Mouse (Mus musculus) liver, embryonic 14.5 days (tissue): ENCODE results near the gene Pbx4. TPM values are rescaled to one million over a fixed set of nuclear protein-coding genes. Genes with fewer than 3 reads are reported as not detected.

Experiments
- ATAC-seq: fragments of 200-750 bp; cut with Nextera tagmentation; 2 replicates; pipeline ENCODE4 v1.8.0; 2017; ENCODE audit warnings: moderate number of reproducible peaks, mild to moderate bottlenecking, moderate library complexity; ENCODE audit not compliant: insufficient read depth
- DNase-seq, 3 experiments: peaks; one replicate each; pipeline ENCODE4 v3.0.0-alpha.2; 2012 to 2013; ENCODE audit warnings: low read depth in 3 of 3, low spot score in 3 of 3
- H3K27ac ChIP-seq: fragments of 300-500 bp; sonication (generic); 2 replicates; pipeline ENCODE4 v1.5.1; 2014; ENCODE audit warnings: moderate library complexity, mild to moderate bottlenecking, control low read depth, inconsistent platforms
- H3K27me3 ChIP-seq: fragments of 300-500 bp; sonication (generic); 2 replicates; pipeline ENCODE4 v1.6.1; 2014; ENCODE audit warnings: mild to moderate bottlenecking, low read length, moderate library complexity; ENCODE audit not compliant: control insufficient read depth, insufficient read depth
- H3K36me3 ChIP-seq: fragments of 300-500 bp; sonication (generic); replicated peaks from 2 replicates; pipeline ENCODE4 v1.6.1; 2014; ENCODE audit warnings: low read depth; ENCODE audit not compliant: control insufficient read depth, insufficient read depth
- H3K4me1 ChIP-seq, 2 experiments: fragments of 200-500 bp in 1 of 2; fragments of 300-500 bp in 1 of 2; sonication (generic) in 1 of 2; replicated peaks; 2 replicates each; pipeline ENCODE4 v1.6.1; 2012 to 2014; ENCODE audit warnings: antibody characterized with exemption in 1 of 2, inconsistent platforms in 1 of 2, low read length in 1 of 2; ENCODE audit not compliant: control insufficient read depth in 2 of 2, insufficient read depth in 2 of 2
- H3K4me2 ChIP-seq: fragments of 300-500 bp; sonication (generic); 2 replicates; pipeline ENCODE4 v1.6.1; 2014; ENCODE audit warnings: low read depth, mild to moderate bottlenecking, control low read depth, moderate library complexity
- H3K4me3 ChIP-seq, 2 experiments: fragments of 200-500 bp in 1 of 2; fragments of 300-500 bp in 1 of 2; sonication (generic) in 1 of 2; 2 replicates each; pipeline ENCODE4 v1.5.1; 2012 to 2014; ENCODE audit warnings: low read depth in 2 of 2, low read length in 2 of 2, mild to moderate bottlenecking in 2 of 2, control low read depth in 1 of 2, inconsistent platforms in 1 of 2, moderate library complexity in 1 of 2; ENCODE audit not compliant: insufficient read depth in 1 of 2
- H3K9ac ChIP-seq: fragments of 300-500 bp; sonication (generic); replicated peaks from 2 replicates; pipeline ENCODE4 v1.6.1; 2014; ENCODE audit warnings: mild to moderate bottlenecking, control low read depth, moderate library complexity
- H3K9me3 ChIP-seq: fragments of 300-500 bp; sonication (generic); 2 replicates; pipeline ENCODE4 v1.6.1; 2016; ENCODE audit warnings: low read length, mixed read lengths; ENCODE audit not compliant: control insufficient read depth
- CTCF ChIP-seq: IDR thresholded peaks from 2 replicates; pipeline ENCODE4 v1.5.1; 2016; ENCODE audit warnings: antibody characterized with exemption, low read depth, control low read depth
- EP300 ChIP-seq: IDR thresholded peaks from 2 replicates; pipeline ENCODE4 v1.6.1; 2016; ENCODE audit warnings: antibody characterized with exemption, low read depth
- WGBS: fragments of 180-500 bp; shearing (Covaris S2); extraction: QIAGEN DNeasy Blood & Tissue Kit; methylation state at CpG from one replicate; pipeline ENCODE4 v1.1.7; 2014; ENCODE audit not compliant: insufficient replicate concordance; 5-methylcytosine and 5-hydroxymethylcytosine counted together
- polyA plus RNA-seq, 2 experiments: library from polyadenylated mRNA; depleted of rRNA in 1 of 2; stranded (reverse) in 1 of 2; unstranded in 1 of 2; fragments of >200 nt; fragmentation: Nextera tagmentation in 1 of 2; extraction: Ambion mirVana in 1 of 2; gene quantifications; 2 replicates each; pipeline versions ENCODE4 v1.2.1 to v1.2.3; 2012 to 2014

The Pbx4 gene
- polyA plus RNA-seq, 2 experiments = 1.7 to 2.5 TPM

DNA sequence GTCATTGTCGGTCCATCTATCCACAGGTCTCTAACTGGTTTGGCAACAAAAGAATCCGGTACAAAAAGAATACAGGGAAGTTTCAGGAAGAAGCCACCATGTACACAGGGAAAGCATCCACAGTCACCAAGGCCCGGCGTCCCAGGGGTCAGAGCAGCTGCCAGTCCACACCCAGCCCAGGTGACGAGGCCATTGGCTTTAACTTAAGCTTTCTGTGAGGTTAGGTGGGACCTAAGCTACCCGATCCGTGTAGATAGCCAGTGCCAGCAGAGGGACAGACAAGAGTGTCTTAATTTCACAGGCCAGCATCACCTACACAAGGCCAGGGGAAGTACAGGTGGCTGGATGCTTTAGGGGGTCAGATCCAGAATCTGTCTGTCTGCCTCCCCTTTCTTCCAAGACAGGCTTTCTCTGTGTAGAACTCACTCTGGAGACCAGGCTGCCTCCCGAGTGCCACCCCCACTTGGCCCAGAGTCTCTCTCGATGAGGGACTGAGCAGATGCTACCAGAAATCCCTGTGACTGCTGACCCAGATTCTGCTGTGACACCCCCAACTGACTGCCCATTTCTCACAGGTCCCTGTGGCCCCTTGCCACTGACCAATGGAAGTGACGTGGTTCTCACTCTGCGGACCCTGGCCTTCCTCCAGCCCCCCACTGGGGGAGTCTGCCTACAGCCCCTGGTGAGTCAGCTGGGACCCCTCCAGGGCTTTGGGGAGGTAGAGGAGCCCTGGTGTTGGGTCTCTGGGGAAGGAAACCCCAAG, 37.9 kb downstream of the Pbx4 start:
- H3K4me2 ChIP-seq = no peak overlapping the region
- no peak for TF ChIP-seq EP300
- no peak for TF ChIP-seq CTCF
- no peak overlapping the region for H3K4me3 ChIP-seq
- no peak for DNase-seq
- H3K36me3 ChIP-seq = no peaks in the 10 kb centered on the region
- H3K27me3 ChIP-seq = no peaks in the 10 kb centered on the region
- H3K9ac ChIP-seq = no peak overlapping the region
- ATAC-seq = no peak
- no peaks in the 10 kb centered on the region for H3K9me3 ChIP-seq
- H3K4me1 ChIP-seq = no peaks in the 10 kb centered on the region
- WGBS = 72% methylated on average over 11 of the region's 11 CpGs
- no peak overlapping the region for H3K27ac ChIP-seq

DNA sequence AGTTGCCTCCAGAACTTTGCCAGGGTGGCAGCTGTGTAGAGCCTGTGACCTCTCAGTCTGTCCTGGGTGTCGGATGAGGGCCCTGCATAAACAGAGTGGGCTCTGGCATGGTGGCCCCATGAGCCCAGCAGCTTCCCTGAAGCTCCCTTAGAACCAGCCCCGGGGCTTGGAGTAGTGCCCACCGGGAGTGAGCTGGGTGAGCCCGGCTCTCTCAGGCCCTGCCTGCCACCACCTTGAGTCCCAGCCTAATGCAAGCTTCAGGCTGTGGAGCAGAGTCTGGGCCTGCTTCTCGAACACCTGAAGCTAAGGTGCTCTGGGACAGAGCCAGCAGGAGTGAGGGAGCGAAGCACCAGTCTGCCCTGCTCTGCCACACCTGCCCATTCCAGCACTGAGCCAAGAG, 38.6 kb downstream of the Pbx4 start:
- Histone ChIP-seq H3K36me3 (no peaks in the 10 kb centered on the region), H3K27me3 (no peaks in the 10 kb centered on the region), H3K9ac (no peak overlapping the region), H3K27ac (no peak overlapping the region), H3K4me3 (no peak overlapping the region), H3K4me2 (no peak overlapping the region), H3K9me3 (no peaks in the 10 kb centered on the region), H3K4me1 (no peaks in the 10 kb centered on the region)
- DNase-seq (no peak), ATAC-seq (no peak)
- TF ChIP-seq EP300 = no peak
- TF ChIP-seq CTCF = no peak
- 57% methylated on average over 6 of the region's 6 CpGs for WGBS

DNA sequence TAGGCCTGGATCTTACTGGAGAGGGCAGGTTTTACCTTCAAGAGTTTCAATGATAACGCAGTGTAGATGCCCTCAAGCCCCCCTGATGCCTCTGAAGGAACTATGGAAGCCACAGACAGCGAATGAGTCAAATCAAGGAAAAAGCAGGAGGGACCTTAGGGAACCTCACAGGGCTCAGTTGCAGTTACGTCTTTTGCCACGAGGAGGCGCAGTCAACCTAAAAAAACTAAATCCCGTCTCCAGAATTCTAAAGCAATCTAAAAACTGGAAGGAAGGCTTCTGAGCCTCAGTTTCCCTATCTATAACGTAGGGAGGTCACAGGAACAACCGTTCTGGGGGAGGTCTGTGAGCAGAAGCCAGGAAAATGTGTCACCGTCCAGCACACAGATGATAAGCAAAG, 41.9 kb downstream of the Pbx4 start:
- TF ChIP-seq CTCF (peak; percentile 80), EP300 (no peak)
- Histone ChIP-seq H3K4me1 (no peaks in the 10 kb centered on the region), H3K27me3 (peaks cover 1% of the 10 kb centered on the region; the same call in 1 of the 2 replicates), H3K36me3 (no peaks in the 10 kb centered on the region), H3K9me3 (no peaks in the 10 kb centered on the region), H3K4me3 (no peak overlapping the region), H3K9ac (no peak overlapping the region), H3K27ac (no peak overlapping the region), H3K4me2 (no peak overlapping the region)
- DNase-seq (peak in 1 of 3 experiments; percentile 44), ATAC-seq (no peak)
- 12% methylated on average over 9 of the region's 9 CpGs for WGBS

DNA sequence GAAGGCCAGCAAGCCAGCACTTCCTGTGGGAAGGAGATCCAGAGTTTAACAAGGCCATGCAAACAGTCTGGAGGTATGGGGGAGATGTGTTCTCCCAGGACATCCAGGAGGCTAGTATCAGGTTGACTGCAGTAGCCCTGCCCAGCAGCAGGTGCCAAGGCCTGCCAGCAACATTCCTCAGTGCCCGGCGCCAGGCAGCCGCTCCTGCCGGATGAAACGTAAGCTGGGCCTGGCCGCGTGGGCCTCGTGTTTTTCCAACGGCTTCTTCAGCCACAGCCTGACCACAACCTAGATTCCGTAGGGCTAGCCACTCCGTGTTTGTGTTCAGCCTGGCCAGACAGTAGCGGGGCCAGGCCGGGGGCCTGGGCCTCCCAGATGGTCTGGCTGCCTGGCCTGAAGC, 42.4 kb downstream of the Pbx4 start:
- no peak for DNase-seq
- Histone ChIP-seq H3K27ac (no peak overlapping the region), H3K4me3 (no peak overlapping the region), H3K4me2 (no peak overlapping the region), H3K9me3 (no peaks in the 10 kb centered on the region), H3K27me3 (peaks cover 6% of the 10 kb centered on the region), H3K9ac (no peak overlapping the region), H3K36me3 (no peaks in the 10 kb centered on the region), H3K4me1 (no peaks in the 10 kb centered on the region)
- TF ChIP-seq CTCF = no peak
- TF ChIP-seq EP300 = no peak
- no peak for ATAC-seq
- WGBS = 72% methylated on average over 13 of the region's 13 CpGs

DNA sequence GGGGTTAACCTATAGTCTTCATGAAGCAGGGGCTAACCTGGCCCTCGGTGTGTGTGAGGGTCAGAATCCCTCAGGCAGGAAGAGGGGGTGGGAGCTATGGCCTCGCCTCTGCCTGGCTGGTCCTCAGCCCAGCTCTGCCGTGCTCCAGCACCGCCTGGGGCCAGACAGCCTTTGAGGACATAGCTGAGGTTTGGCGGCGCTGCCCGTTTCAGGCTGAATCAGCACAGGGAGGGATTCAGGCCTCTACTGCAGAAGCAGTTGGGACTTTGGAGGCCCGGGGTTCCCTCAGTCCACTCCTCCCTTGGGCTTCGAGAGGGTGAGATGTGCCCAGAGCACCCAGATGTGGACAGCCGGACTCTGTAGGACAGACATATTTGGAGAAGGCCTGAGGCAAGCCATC, 43.8 kb downstream of the Pbx4 start:
- Histone ChIP-seq H3K4me1 (no peaks in the 10 kb centered on the region), H3K27ac (no peak overlapping the region), H3K4me3 (no peak overlapping the region), H3K27me3 (peaks cover 21% of the 10 kb centered on the region), H3K4me2 (no peak overlapping the region), H3K9ac (no peak overlapping the region), H3K36me3 (no peaks in the 10 kb centered on the region), H3K9me3 (no peaks in the 10 kb centered on the region)
- TF ChIP-seq CTCF (no peak), EP300 (no peak)
- WGBS = 36% methylated on average over 10 of the region's 10 CpGs
- ATAC-seq (no peak), DNase-seq (no peak)
